Mouse (Mus musculus): Measurements from ENCODE around the gene Polr2c.
A peak's percentile ranks its signal among the peaks of the same experiment; 100 is the strongest.
"Not testable (repeated sequence)": the region's sequence is repeated elsewhere in the genome, so short reads cannot be mapped to it uniquely, and the experiment has no call there.

The Polr2c gene

DNA sequence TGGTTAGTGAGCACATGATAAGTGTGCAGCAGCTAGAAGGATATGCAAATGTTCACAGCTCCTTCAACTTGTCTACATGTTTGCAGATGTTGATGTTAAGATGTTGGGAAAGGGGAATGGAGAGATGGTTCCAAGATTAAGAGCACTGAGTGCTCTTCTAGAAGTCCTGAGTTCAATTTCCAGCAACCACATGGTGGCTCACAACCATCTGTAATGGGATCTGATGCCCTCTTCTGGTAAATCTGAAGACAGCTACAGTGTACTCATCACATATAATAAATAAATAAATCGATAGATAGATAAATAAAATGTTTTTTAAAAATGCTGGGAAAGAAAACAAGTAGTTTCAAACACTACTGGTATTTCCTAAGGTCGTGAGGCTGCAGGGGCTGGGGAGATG lies 16.1 kb upstream of the Polr2c start:
- DNase-seq = no peak

DNA sequence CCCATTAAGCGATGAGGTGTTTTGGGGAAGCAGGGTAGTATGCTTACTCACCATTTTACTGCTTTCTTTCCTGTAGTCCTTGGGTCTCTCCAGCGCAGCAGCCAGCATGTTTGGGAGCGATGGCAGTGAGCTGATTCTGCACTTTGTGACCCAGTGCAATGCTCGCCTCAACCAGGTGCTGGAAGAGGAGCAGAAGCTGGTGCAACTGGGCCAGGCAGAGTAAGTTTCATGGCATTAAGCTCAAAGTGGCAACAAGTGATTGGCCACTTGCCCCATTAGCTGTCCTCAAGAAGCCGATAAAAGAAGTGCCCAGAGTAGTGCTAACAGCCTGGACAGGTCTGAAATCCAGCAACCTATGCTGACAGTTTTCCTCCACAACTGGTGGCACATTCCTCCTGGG lies 7.2 kb upstream of the Polr2c start:
- DNase-seq = no peak

DNA sequence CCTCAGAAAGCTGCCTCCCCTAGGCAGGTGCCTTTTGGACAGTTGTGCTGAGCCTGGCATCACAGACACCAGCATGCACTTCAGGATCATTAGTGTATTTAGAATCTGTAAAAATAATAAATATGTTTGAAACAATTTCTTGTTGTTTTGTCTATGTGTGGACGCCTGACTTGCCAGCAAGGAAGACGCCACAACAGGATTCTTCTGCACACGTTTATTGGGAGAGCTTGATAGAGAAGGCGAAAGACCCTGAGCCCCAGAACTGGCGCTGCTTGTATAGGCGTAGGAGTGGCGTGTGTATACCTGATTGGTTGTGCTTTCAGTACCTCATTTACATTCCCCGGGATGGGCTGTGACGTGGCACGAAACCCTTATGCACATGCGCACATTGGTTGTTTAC lies 2.5 kb upstream of the Polr2c start:
- not testable (repeated sequence) for DNase-seq

DNA sequence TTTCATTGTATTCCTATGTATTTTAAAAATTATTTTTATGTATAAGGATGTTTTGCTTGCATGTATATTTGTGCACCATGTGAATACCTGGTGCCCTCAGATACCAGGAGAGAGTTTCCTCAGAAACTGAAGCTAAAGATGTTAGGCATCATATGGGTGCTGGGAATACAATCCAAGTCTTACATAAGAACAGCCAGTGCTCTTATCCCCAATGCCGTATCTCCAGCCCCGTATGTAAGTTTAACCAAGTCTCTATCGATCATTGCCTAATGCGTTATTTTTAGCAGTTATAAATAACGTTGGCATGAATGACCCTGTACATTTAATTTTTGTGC lies 272 bp upstream of the Polr2c start:
- DNase-seq = no peak

DNA sequence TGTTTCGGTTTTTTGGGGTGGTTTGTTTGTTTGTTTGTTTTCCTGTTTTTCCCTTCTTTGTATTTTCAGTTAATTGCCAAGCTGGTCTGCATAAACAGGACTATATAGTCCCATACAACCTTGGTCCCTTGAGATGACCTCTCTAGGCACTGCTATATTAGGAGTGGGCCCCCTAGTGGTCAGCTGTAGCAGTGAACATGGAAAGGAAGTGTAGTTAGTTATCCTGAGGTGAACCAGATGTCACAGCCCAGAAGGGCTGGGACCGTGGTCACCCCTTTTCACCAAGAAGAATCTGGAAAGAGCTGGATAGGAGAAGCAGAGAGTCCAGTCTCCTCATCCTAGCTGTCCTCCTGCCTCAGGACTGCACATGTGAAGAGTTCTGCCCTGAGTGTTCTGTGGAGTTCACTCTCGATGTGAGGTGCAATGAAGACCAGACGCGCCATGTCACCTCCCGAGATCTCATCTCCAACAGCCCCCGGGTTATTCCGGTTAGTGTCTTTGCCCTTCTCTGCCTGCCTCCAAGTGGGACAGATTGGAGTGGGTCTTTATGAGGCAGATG lies 4.2 kb downstream of the Polr2c start:
- DNase-seq = peak; percentile 43 to 60

GRCm38 (mm10) chr8:94862487-94863220 lies 5.4 kb downstream of the Polr2c start:
- DNase-seq = no peak

DNA sequence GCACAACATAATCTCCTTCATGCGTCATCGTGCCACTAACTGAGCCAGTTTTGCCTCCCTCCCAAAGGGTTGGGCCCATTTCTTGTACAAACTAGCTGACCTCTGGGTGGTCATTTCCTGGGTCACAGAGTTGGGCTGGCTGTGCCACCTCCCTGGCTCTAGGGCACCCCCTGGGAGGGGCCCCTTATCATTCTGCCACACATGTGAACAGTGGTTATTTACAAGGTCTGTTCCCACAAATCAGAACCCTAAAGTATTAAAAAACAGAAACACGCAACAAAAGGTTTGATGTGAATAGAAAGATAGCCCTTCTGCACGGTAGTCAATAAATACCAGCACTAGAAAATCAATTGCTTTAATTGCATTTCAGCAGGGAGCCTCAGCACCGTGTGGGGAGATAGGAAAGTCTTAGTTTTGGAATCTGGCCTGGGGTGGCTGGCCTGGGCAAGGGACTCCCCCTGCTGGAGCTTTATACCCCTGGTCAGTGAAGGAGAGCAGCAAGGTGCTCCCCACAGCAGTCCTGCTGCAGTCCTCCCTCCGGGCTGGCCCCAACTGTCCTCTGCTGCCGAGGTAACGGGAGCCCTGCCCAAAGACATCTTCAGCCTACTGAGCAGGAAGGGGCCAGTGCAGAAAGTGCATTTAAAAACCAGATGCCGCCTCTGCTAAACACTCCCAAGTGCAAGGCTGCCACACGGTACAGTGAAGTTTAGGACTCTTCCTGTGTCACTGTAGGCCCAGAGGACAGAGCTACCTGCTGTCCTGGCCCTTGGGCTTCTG lies 6.8 kb downstream of the Polr2c start:
- DNase-seq = no peak

DNA sequence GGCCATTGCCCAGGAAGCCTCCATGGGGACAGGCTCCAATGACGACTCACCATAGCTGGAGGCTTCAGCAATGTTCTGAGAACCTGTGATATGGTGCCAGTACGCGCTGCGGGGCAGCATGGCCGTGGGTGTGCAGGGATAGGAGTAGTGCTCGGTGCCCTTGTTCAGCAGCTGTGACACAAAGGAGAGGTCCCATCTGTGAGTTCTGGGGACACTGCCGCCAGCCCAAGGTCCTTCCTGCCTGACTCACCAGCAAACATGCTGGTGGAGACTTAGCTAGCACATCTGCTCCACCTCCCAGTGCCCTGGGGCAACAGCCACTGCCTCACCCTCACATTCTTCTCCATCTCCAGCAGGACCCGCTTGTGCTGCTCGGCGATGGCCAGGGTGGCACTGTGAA lies 8.0 kb downstream of the Polr2c start:
- DNase-seq = no peak

DNA sequence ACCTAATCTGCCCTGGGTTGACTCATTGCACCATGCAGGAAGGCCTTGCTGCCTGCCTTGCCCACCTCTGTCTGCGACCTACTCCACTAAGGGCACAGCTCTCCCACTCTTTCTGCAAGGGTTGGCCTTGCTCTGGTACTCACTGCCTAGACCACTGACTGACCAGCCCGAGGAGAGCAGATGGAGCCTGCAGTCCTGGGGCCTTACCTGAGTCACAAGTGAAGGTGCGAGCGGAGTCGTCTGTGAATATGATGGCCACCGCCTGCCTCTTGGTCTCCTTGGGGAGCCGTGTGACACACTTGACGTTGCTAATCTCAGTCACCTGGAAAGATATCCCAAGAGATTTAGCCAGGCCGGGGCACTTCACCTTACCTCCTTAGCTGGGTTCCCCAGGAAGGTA lies 9.7 kb downstream of the Polr2c start:
- DNase-seq = no peak

DNA sequence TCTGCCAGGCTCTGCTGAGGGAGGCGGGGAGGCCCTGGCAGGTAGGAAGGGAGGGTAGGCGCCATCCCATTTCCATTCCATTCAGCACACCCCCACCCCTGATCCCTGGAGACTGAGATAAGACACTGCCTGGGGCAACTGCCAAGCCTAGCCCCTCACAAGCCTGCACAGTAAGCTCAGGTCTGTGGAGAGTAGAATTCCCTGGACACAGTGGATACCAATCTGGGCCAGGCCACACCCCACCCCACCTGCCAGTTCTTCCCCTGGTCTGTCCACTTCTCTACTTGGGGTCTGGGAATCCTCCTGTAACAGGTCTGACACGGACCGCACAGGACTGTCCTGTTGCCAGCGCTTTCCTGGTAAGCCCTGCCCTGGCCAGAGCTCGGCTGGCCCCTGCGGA lies 11.9 kb downstream of the Polr2c start:
- DNase-seq = no peak

GRCm38 (mm10) chr8:94870003-94870402 lies 12.8 kb downstream of the Polr2c start:
- DNase-seq = no peak

DNA sequence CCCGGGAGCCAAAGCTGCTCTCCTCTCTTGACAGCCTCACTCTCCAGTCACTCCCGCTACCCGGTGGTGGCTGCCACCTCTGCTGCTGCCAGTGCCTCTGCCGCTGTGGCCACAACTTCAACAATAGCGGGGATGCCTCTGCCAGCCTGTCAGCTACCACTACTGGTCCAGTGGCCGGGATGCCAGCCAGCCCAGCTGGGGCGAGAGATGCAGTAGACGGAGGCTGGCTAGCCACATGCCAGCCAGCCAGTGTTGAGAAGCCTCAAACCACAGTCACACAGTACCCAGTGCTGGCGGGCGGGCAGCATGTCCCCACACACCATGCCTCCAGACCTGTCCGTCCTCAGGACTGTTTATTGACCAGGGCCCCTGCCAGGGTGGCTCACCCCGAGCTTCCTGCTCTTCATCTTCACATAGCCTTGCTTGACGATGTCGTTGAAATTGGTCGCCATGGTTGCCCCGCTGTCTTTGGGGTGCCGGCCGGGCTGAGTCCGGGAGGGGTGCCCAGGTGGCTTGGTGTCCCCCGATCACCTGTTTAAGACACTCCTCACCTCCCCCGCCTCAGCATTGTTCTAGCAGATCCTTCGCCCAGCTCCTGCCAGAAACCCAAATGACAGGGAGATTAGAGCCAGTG lies 13.3 kb downstream of the Polr2c start:
- DNase-seq = no peak

DNA sequence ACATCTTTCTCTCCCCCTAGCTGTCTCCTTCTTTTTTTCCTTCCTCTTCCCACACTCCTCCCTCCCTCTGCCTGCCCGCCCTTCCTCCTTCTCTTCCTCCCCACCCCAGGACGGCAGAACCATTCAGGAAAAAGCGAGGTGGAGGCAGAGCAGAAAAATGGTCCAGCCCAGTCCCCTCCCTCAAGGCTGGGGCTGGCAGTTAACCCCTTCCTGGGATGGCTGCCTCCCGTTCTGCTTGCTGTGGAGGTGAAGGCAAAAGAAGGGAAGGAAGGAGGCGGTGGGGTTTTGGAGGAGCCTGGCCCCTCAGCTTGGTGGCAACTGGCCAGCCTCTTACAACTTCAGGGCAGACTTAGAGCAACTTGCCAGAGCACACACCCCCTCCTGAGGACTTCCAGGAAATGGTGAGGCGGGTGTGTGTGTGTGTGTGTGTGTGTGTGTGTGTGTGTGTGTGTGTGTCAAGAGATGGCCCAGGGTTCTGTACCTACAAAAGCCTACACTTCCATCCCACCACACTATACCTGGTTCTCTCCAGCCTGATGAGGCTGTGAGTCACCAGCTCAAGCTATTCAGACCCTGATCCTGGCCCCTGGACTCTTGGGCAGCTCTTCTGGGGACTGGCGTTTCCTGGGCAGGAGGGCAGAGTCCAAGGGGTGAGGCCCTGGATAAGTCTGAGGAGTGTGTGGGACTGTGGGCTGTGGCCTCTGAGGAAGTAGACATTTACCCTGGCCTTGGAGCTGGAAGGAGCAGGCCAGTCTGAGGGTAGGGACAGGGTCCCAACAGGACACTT lies 14.1 kb downstream of the Polr2c start:
- DNase-seq = no peak

GRCm38 (mm10) chr8:94872156-94872555 lies 14.9 kb downstream of the Polr2c start:
- DNase-seq = no peak

GRCm38 (mm10) chr8:94872576-94872975 lies 15.3 kb downstream of the Polr2c start:
- DNase-seq = no peak

GRCm38 (mm10) chr8:94874358-94874757 lies 17.1 kb downstream of the Polr2c start:
- DNase-seq = peak; percentile 56 to 65

DNA sequence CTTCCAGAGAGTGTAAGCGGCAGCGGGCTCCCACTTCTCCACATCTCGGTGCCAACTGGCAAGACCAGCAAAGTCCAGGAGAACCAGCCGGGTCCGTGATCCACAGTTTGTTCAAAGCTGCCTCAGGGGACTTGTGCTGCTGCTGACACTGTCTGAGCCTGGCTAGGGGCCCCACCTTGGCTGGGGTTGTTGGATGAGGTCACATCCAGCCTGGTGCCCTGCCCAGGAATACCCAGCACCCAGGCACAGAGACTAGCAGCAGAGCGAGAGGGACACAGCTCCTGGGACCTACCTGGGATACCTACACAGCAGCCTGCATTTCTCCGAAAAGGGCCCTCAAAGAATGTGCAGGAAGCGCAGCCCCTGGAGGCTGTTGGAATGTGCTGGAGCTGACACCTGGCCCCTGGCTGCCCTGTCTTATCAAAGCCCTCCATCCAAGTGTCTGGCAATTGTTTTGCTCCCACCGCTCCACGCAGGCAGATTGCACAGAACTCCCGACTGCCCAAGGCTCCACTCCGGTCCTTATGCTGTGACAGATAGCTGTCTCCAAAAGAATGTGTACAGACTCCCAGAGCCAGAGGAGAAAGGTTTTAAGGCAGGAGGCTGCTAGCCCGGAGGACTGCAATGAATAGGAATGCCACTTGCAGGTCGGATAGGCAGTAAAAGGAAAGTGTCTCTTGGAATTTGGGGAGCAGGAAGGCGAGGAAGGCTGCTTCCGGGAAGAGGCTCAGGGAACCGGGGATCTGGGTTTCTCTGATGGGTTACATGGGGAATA lies 18.0 kb downstream of the Polr2c start:
- DNase-seq = no peak

GRCm38 (mm10) chr8:94875871-94876150 lies 18.6 kb downstream of the Polr2c start:
- no peak for DNase-seq

- peak; percentile 85 to 90 for DNase-seq
These were observed 19.0 kb downstream of the Polr2c start, which contains the start of gene Dok4 for GRCm38 (mm10) chr8:94876197-94876730. Dok4 (minus strand) TSS chr8:94876330.

- no peak for DNase-seq
These were observed 19.6 kb downstream of the Polr2c start for GRCm38 (mm10) chr8:94876820-94877219.

- DNase-seq = no peak
These were observed 23.5 kb downstream of the Polr2c start for GRCm38 (mm10) chr8:94880742-94881141.

Data from thymus, postnatal 36 days (tissue).